23 mouse cellular contexts compared by ENCODE assay signal in genomic region chr7:3962017-3962416, GRCm38 (mm10). TPM values are rescaled to one million over a fixed set of nuclear protein-coding genes. Genes with fewer than 3 reads are reported as not detected.
"Had no signal": no experiment of that assay in that cellular context is flagged by ENCODE, and none has a peak within 500 bp of the region (broad histone marks: within the 10 kb centered on the region; RNA-seq: fewer than 3 reads in every experiment).

No protein-coding gene starts in this region.

- DNase-seq: gastrocnemius, adult 2 months; gastrocnemius, postnatal 10 days; gastrocnemius, postnatal 25 days; heart, adult 11 months; heart, adult 2 months; heart, postnatal 14 days; heart, postnatal 36 days; kidney, adult 18-20 months; kidney, adult 8-10 months; kidney, postnatal 10 days; kidney, postnatal 25 days; kidney, postnatal 4 days; layer of hippocampus, postnatal 36 days; left cerebral cortex, postnatal 4 days had no signal

- ATAC-seq: forebrain, embryonic 16.5 days; hindbrain, postnatal 0 days; intestine, embryonic 15.5 days; intestine, postnatal 0 days; liver, embryonic 12.5 days had no signal

RNA-seq across cellular contexts. Expression of gene Lilra6, which starts 46.7 kb away (rescaled TPM):
- total RNA-seq: hindbrain, postnatal 0 days; layer of hippocampus, adult 8-10 months; layer of hippocampus, postnatal 10 days; layer of hippocampus, postnatal 36 days; left cerebral cortex, postnatal 10 days; left cerebral cortex, postnatal 25 days; left cerebral cortex, postnatal 4 days had no signal
